Mouse (Mus musculus) G1E (cell line): ENCODE results near the gene Elk4. TPM values are rescaled to one million over a fixed set of nuclear protein-coding genes. Genes with fewer than 3 reads are reported as not detected.
A peak's percentile ranks its signal among the peaks of the same experiment; 100 is the strongest.

Experiments used
- ATAC-seq: 2 replicates; pipeline ENCODE4 v1.8.0; 2016; ENCODE audit warnings: mild to moderate bottlenecking; ENCODE audit not compliant: insufficient number of reproducible peaks, poor library complexity, low FRiP score, severe bottlenecking; ENCODE audit errors: extremely low read depth
- DNase-seq: peaks from one replicate; pipeline ENCODE4 v3.0.0; 2012; ENCODE audit warnings: low spot score
- H3K27me3 ChIP-seq: 2 replicates; pipeline ENCODE4 v1.6.1; 2012; ENCODE audit warnings: mild to moderate bottlenecking, low read length, inconsistent platforms; ENCODE audit not compliant: insufficient read depth
- H3K36me3 ChIP-seq: replicated peaks from 2 replicates; pipeline ENCODE3; 2012; ENCODE audit warnings: mild to moderate bottlenecking, inconsistent platforms
- H3K4me1 ChIP-seq: 2 replicates; pipeline ENCODE4 v1.6.1; 2012; ENCODE audit warnings: low read depth, low read length, inconsistent platforms, mixed read lengths; ENCODE audit not compliant: insufficient read depth
- H3K4me3 ChIP-seq: 2 replicates; pipeline ENCODE4 v1.5.1; 2012; ENCODE audit warnings: low read depth, mild to moderate bottlenecking, inconsistent platforms, low read length, moderate library complexity, mixed read lengths
- H3K9me3 ChIP-seq: replicated peaks from 2 replicates; pipeline ENCODE4 v1.6.1; 2012; ENCODE audit warnings: inconsistent platforms
- CTCF ChIP-seq: IDR thresholded peaks from 2 replicates; pipeline ENCODE4 v1.5.1; 2012; ENCODE audit warnings: low read depth, low read length, inconsistent platforms, mixed read lengths
- GATA1 ChIP-seq: IDR thresholded peaks from 2 replicates; pipeline ENCODE4 v1.6.1; 2012; ENCODE audit warnings: borderline replicate concordance, low read length, inconsistent platforms, mixed read lengths
- GATA2 ChIP-seq: IDR thresholded peaks from 2 replicates; pipeline ENCODE4 v1.6.1; 2012; ENCODE audit warnings: low read depth, low read length, inconsistent platforms, borderline replicate concordance
- POLR2AphosphoS5 ChIP-seq: IDR thresholded peaks from 2 replicates; pipeline ENCODE4 v1.6.1; 2012; ENCODE audit warnings: low read depth, low read length, inconsistent platforms; ENCODE audit not compliant: insufficient replicate concordance
- TAL1 ChIP-seq: conservative IDR thresholded peaks from 2 replicates; pipeline ENCODE4 v1.6.1; 2012; ENCODE audit warnings: low read depth, low read length, inconsistent platforms, mixed read lengths
- polyA plus RNA-seq: library from polyadenylated mRNA; stranded (reverse); fragments of >175 nt; gene quantifications from 2 replicates; pipeline ENCODE4 v1.2.3, GENCODE M21; 2012
- total RNA-seq, 2 experiments: library from RNA; stranded (forward) in 1 of 2; stranded (reverse) in 1 of 2; fragments of 200-1000 nt in 1 of 2; fragments of >200 nt in 1 of 2; fragmentation: Nextera tagmentation in 1 of 2; gene quantifications; 2 replicates each; pipeline ENCODE4 v1.2.3; 2014 to 2017

Elk4 gene
- total and polyA plus RNA-seq, 3 experiments, result 5.1 to 166 (median 83.2) TPM

DNA sequence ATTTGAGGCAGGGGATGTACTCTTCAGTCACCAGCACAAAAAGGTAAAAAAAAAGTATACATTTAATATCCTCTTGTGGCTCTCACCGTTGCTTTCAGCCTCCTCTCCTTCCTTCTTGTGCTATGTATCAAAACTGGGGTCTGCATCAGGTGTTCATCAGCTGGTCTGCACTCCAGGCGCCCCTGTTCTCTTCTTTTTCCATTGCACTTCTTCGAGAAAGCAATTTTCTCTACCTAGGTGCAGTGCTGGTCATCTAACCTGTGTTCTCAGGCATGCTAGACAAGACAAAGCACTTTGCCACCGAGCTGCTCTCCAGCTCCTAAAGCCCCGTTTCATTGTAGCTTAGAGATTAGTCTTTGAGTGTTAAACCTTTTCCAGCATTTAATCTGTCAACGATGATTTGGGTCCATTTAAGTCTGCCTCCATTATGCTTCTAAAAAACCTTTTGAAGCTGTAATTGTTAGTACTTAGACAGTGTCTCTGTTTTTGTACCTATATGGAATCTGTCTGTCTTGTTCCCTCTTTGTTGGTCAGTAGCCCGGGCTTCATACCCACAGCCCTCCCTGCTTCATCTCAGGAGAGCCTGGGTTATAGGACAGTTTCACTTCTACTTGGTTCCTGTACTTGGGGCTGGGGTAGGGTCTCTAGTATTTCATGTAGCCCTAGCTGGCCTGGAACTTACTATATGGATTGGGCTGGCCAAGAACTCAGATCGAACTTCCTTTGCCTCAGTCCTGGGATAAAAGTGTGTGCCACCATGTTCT is 1.7 kb downstream of the Elk4 start:
- no peaks in the 10 kb centered on the region for H3K9me3 ChIP-seq
- no peak for TF ChIP-seq POLR2AphosphoS5
- DNase-seq, result peak; percentile 33
- H3K27me3 ChIP-seq, result no peaks in the 10 kb centered on the region
- H3K4me1 ChIP-seq, result peaks cover 49% of the 10 kb centered on the region
- peaks cover 31% of the 10 kb centered on the region for H3K36me3 ChIP-seq
- ATAC-seq, result no peak
- peak overlapping the region; percentile 81 for H3K4me3 ChIP-seq

DNA sequence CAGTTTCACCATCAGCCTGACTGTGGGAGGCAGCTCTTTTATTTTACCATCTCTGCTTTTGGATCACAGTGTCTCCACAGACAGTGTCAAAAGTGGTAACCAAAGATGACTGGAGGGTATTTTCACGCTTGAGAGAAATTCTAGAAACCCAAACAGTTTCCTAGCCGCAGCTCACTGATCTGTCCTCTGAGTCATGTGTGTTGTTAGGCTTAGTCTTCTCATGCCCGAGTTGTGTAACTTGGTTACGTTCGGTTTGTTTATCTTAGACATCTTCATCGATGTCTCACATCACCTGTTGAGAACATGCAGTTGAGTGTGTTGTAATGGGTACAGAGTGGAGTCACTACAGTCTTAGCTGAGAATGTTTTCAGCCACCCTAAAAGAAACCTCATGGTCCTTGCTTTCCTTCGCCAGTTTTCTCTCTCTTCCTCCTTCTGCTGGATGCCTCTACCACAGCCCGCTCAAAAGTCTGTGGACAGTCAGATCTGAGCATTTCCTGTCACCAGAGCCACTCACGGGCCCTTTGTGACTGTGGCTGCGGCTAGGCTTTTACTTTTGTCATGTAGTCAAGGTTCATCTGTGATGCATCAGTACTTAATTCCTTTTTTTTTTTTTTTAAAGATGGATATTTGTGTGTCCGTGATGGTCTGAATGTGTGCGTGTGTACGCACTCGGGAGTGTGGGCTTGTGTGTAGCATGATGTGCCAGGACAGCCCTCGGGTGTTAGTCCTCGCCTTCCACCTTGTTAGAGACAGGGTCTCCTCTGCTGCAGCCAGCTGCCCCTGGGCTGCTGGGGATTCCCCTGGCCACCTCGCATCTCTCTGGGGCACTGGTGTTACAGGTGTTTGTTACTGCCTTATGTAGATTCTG is 3.5 kb downstream of the Elk4 start:
- no peaks in the 10 kb centered on the region for H3K9me3 ChIP-seq
- H3K4me3 ChIP-seq, result no peak overlapping the region
- TF ChIP-seq CTCF, result no peak
- TF ChIP-seq TAL1, result no peak
- no peak for TF ChIP-seq GATA2
- no peak for TF ChIP-seq GATA1
- TF ChIP-seq POLR2AphosphoS5, result no peak
- DNase-seq (no peak), ATAC-seq (no peak)
- no peaks in the 10 kb centered on the region for H3K27me3 ChIP-seq
- H3K36me3 ChIP-seq, result peaks cover 49% of the 10 kb centered on the region
- H3K4me1 ChIP-seq, result peaks cover 47% of the 10 kb centered on the region

DNA sequence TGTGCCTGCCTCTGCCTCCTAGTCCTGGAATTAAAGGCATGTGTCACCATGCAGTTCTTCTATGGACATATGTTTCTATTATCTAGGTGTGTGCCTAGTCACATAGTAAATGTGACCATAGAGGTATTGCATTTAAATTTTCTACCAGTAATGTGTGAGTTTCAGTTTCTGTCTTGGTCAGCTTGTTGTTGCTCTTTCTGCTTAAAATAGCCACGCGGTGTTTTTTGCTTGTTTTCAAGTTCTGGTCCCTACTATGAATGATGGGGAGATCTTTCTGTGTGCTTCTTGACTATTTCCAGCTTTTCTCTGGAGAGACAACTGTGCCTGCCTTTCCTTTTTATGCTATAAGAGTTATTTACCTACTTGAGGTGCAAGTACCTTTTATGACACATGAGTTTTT is 4.4 kb downstream of the Elk4 start:
- no peak for DNase-seq
- ATAC-seq, result no peak
- Histone ChIP-seq H3K36me3 (peaks cover 54% of the 10 kb centered on the region), H3K4me1 (peaks cover 40% of the 10 kb centered on the region), H3K4me3 (no peak overlapping the region), H3K27me3 (no peaks in the 10 kb centered on the region), H3K9me3 (no peaks in the 10 kb centered on the region)
- TF ChIP-seq CTCF, result no peak
- no peak for TF ChIP-seq POLR2AphosphoS5
- TF ChIP-seq GATA1, result no peak
- no peak for TF ChIP-seq GATA2
- TF ChIP-seq TAL1, result no peak

DNA sequence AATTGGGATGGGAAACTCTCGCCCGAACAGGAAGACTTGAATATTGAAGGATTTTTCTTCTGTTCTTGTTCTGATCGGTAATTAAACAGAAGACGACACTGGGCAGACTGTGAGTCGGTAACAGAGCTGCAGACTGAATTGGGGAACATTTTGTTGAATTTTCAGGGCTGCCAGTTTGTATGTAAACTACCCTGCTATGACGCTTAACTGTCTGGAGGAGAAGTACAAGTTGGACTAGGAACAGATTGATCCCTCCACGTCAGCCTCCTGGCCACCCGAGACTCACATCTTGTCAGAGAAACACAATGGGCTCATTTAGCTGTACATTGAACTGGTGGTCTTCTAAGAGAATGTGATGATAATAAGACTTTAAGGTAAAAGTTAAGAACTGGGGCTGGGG is 5.5 kb downstream of the Elk4 start:
- no peak overlapping the region for H3K4me3 ChIP-seq
- H3K36me3 ChIP-seq, result peaks cover 65% of the 10 kb centered on the region
- ATAC-seq (no peak), DNase-seq (no peak)
- H3K9me3 ChIP-seq, result no peaks in the 10 kb centered on the region
- H3K27me3 ChIP-seq, result no peaks in the 10 kb centered on the region
- no peak for TF ChIP-seq POLR2AphosphoS5
- no peak for TF ChIP-seq CTCF
- TF ChIP-seq TAL1, result no peak
- TF ChIP-seq GATA1, result no peak
- no peak for TF ChIP-seq GATA2
- H3K4me1 ChIP-seq, result peaks cover 36% of the 10 kb centered on the region

DNA sequence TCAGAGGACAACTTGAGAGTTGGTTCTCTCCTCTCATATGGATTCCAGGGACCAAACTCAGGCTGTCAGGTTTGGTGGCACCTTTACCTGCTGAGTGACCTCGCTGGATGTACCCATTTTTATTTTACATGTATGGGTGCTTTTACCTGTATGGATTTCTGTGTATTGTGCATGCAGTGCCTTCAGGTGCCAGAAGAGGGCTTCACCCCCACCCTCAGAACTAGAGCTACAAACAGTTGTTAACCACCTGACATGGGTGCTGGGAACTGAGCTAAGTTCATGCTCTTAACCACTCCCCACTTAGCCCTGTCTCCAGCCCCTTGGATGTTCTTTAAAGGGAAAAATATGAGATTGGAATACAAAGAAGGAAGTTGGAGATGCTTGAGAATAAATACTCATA is 7.4 kb downstream of the Elk4 start:
- Histone ChIP-seq H3K36me3 (peaks cover 83% of the 10 kb centered on the region), H3K27me3 (no peaks in the 10 kb centered on the region), H3K4me1 (peaks cover 25% of the 10 kb centered on the region), H3K9me3 (no peaks in the 10 kb centered on the region), H3K4me3 (no peak overlapping the region)
- TF ChIP-seq GATA2 (no peak), TAL1 (no peak), POLR2AphosphoS5 (no peak), CTCF (peak; percentile 66)
- no peak; the same call in 1 of the 2 replicates for ATAC-seq
- no peak for DNase-seq

DNA sequence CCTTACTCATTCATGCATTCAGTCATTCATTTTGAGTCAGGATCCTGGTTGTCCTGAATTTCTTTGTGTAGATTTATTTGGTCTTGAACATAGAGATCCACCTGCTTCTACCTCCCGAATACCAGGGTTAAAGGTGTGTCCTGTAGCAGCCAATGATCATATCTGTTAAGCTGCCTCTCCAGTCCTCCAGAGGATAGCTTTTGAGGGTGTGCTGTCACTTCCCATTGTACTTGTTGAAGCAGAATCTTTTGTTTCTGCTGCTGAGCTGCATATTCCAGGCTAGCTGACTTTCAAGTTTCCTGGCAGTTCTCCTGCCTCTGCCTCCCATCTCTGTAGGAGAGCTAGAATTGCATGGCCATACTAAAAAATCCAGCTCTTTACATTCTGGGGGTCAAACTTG is 9.3 kb downstream of the Elk4 start:
- no peaks in the 10 kb centered on the region for H3K27me3 ChIP-seq
- no peaks in the 10 kb centered on the region for H3K9me3 ChIP-seq
- peaks cover 10% of the 10 kb centered on the region; the same call in 1 of the 2 replicates for H3K4me1 ChIP-seq
- ATAC-seq (no peak), DNase-seq (no peak)
- no peak overlapping the region for H3K4me3 ChIP-seq
- H3K36me3 ChIP-seq, result peaks cover 86% of the 10 kb centered on the region
- TF ChIP-seq GATA1, result no peak
